Mouse (Mus musculus): Measurements from ENCODE around the gene Tmem131.

Gene Tmem131

DNA sequence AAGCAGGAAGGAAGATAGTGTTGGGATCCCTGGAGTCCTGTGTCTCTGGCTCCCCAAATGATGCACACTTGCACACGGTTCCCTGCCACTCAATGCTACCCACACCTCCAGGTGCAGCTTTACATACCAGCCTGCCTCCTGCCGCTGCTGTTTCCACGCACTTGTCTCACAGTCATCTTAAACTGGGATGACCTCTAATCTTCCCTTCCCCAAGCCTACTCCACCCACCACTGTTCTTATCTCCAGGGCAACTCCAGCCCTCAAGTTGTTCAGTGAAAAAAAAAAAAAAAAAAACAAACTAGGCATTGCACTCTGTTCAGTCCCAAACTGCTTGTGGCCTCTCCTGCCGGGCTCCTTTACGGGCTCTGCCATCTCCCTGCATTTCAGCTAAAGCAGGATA, at the start of gene Tmem131:
Gene Tmem131, minus strand, starts transcription at position 14 of the 400 bp plus-strand sequence.
- no peak for DNase-seq

DNA sequence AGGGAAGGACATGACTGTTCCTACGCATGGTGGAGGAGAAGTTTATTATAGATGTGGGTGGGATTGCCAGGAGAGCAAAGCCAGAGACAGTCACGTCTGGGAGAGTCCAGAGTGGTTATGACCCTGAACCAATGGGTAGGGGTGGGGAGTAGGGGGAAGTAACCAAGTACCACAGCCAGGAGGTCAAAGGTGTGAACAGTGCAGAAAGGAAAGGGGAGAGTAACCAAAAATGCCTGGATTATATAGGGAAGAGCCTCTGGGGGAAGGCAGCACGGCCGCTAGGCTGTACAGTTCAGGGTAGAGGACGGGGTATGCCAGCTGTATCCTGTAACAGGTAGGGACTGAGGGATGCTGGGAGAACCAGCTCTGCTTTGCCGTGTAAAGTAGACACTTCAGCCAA, 45.1 kb upstream of the Tmem131 start:
- DNase-seq: no peak

DNA sequence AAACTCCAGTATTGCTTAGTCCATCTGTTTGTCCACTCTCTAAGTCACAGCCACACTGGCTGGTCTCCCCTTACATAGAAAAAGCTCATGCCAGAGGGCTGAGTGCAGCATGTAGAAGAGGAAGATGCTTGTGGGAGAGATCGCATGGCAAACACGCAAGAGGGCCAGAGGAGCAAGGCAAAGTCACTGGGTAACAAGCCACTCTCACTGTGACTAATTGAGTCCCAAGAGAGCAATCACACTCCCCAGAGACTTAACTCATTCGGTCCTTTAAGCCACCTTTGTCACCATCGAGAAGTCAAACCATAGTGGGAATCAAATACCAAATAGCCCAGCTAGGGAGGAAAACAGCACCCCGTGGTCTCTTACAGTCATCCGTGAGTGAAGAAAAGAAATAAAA, 44.7 kb upstream of the Tmem131 start:
- DNase-seq: no peak

DNA sequence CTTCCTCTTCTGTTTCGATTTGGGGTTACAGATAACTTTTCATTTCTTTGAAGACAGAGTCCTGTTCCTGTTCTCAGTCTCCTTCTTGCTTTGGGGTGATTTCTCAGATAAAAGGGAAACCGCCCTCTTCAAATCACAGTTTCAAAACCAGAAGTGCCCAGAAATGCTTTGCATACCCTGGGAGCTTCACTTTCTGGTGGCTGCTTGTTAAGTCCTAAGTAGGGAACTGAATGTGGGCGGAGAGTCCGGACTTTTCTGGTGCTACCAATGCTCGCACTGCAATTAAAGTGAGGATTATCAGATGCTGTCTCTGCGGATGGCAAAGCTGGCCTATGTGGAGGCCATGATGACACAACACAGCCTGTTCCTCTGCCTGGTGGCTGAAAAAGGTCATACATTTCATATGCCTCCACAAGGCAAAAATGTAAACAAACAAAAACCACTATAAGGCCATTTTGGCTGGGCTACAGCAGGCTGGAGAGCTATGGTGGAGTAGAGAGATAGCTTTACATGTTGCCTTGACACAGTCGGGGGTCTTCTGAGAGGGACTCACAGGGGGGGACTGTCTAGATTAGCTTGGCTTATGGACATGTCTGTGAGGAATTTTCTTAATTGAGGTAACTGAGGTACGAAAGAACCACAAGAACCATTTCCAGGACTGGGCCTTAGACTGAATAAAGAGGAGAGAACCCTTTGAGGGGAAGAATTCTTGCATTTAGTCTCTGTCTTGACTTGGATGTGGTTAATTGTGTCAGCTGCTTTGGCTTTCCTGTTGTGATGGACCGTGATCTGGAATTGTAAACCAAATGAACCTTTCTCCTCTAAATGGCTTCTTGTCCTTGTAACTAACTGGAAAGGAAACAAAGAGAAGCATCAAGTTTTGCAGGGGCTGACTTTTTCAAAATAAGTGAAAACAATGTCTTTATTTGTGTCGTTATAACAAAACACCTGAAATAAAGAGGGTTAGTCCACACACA, 44.0 kb upstream of the Tmem131 start:
- no peak for DNase-seq

DNA sequence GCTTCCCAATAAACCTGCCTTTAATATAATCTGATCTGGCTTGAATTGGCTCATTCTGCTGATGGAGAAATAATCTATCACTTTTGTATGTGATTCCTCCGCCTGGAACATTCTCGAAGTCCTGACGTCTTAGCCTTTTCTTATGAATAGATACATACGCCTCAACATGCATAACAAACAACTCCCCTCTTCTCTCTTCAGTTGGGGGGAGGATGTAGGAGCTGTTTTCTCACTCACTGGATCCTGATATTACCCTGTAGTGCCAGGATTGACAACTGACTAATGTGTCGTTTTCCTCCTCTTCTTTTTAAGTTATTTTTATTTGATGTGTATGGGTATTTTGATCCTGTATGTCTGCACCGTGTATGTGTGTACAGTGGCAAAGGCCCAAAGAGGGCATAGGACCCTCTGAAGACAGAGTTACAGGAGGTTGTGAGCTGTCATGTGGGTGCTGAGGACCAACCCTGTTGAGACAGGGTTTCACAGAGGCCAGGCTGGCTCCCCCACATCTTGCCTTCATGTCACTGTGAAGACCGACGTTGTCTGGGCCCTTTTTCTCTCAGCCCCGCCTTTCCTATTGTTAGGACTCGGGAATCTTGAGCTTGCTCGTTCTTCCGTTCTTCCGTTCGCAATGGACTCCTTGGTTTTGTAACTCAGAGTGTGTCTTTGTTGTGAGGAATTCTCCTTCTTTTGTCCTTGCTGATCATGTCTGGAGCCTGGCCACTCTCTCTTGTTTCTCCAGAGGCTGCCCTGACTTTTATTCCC, 43.1 kb upstream of the Tmem131 start:
- no peak for DNase-seq

DNA sequence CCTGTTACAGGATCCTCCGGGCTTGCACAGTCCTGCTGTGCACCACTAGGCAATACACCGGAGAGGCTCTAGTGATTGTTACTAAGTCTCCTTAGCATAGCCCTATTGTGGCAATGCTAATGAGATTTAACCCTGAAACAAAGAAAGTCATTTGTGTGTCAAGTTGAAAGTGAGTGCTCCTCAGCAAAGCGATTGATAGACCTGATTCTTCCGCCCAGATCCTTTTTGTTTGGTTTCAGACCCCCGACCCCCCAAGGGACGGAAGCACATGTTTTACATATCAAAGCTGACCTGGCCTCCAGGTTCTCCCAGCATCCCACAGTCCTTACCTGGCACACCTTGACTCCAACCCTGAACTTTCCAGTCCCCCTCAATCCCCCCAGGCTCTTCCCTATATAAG, 42.4 kb upstream of the Tmem131 start:
- no peak for DNase-seq

DNA sequence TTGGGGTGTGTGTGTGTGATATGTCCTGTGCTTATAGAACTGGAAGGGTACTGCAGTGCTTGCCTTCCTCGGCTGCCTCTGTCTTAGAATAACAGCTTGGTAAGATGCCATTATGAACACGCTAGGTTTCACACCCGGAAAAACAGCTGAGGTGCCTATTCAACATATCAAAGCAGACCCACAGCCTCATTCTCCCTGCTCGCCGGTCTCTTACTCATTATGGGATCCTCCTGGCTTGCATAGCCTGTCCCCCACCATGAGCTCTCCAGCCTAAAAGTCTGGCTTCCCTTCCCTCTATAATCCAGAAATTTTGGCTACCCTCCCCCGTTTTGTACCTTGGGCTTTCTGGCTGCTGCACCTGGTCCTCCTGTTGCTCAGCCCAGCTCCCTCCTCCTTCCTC, 40.9 kb upstream of the Tmem131 start:
- DNase-seq: no peak

DNA sequence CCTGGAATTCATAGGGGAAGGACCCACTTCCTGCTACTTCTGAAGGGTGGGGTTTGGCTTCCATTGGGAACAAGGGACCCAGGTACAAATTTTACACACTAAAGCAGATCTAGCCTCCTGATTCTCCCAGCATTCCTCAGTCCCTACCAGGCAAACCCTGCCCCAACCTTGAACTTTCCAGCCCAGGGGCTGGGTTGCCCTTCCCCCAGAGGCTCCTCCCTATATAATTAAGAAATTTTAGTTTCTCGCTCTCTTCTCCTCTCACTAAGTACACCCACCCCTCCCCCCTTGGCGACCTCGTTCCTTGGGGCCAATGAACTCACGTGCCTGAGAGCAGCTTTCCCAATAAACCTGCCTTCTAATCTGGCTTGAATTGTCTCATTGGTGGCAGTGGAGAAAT, 40.3 kb upstream of the Tmem131 start:
- DNase-seq: no peak

DNA sequence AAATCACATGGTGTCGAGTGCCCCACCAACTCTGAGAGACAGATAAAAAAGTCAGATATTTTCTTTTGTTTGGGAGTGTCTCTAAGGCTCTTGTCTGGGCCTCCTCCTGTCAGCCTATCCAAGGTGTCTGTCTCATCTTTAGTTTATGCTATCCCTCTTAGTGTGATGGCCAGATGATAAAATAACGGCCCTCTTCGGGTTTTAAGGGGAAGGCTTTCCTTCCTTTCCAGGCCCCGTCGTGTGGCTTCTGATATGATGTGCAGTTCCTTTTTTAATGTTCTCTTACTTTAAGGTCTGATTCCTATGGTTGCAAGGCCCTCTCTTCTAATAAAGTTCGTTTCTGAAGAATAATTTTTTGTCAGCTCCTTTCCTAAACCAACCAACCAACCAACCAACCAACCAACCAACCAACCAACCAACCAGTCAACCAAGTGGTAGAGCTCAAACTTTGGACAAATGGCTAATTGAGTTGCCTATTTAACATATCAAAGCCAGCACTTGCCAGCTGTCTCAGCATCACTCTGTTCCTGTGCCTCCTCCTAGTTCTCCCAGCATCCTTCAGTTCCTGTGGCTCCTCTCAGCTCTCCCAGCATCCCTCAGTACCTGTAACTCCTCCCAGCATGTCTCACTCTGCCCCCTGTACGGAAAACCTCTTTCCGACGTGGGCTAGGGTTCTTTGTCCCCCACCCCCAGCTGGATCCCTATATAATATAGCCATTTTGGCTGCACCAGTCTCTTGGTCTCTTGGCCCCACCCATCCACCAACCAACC, 38.9 kb upstream of the Tmem131 start:
- DNase-seq: no peak

DNA sequence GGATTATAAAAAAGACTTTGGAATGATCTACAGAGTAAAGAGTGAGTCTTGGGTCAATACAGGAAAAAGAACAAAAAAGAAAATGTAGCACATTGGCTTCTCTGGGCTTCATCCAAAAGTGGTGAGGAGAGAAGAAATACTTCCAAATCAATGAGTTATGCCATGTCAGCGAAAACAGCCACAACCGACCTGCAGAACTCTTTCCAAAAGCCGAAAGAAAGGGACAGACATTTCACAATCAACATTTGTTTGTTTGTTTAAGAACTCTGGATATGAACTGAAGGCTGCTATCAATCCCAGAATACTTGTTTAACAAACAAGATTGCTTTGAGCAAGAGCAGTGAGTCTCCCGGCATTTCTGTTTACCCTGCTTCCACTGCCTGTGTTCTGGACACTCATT, 33.3 kb upstream of the Tmem131 start:
- DNase-seq: no peak

DNA sequence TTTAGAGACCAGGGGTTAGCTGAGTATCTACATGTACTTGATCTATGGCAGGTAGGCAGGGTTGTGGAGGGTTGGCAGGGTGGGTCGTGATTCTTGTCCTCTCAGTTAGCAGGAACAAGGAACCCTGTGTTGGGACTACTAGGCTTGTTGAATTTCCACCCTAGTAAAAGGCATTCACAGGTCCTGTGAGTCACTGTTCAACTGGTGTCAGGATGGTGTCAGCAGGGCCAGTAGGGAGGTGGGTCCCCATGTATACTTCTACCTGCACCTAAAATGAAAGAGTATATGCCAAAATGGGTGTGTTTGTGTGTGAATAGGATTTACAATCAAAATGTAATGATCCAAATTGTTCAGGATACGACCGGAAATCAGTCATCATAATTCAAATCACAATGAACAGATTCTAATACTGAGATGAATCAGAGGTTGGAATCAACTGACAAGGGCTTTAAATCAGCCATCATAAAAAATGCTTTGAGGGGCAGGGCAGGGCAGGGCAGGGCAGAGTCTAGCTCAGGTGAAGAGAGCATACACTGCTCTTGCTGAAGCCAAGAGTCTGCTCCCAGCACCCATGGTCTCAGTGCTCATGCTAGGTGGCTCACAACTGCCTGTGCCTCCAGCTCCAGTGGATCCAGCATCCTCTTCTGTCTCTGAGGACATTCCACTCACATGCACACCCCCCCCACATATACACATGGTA, 27.6 kb upstream of the Tmem131 start:
- DNase-seq: no peak

DNA sequence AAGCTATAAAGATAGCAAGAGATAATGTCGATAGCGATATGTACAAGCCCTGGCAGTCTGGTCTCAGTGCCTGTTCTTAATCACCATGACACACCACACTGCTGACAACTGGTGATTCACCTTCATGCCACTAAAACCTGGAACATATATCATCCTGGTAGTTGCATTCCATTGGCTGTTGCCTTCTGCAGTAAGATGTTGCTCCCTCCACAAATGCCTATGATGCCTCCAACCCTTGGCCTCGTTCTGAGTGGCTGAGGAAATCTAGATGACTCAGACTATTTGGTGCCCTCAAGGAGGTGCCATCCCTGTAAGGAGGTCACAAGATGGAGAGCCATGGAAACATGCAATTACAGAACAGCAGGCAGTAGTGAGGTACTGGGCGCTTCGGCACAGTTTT, 22.4 kb upstream of the Tmem131 start:
- DNase-seq: no peak

DNA sequence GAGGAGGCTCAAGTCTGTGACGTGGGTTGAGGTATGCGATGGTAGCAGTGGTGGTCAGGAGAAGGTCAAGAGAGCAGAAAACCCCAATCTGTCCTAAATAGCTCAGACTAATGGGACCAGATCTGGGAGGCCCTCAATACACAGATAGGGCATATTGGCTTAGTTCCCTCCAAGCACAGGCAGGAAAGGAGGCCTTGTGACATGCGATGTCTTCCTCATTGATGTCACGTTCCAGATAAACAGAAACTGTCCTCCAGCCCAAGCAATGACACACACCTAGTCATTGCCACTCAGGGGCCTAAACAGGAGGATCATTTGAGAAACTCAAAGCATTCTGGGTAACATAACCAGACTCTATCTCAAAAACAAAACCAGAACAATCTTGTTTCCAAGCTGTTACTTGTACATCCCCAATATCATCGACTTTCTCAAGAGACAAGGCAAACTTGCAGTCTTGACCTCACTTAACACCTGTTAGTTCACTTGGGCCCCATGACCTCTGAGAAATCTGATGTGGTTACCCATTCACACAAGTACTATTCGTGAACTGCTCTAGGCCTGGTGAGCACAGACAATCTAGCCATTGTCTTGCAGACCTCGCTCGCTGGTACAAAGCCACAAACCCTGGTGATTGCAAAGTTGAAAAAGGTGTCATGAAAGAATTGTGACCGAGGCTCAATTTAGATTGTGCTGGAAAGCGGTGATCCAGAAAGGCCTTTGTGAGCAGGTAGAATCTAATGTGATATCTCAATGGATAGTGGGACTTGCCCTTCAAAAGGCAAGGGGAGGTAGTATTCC, 19.1 kb upstream of the Tmem131 start:
- DNase-seq: no peak

DNA sequence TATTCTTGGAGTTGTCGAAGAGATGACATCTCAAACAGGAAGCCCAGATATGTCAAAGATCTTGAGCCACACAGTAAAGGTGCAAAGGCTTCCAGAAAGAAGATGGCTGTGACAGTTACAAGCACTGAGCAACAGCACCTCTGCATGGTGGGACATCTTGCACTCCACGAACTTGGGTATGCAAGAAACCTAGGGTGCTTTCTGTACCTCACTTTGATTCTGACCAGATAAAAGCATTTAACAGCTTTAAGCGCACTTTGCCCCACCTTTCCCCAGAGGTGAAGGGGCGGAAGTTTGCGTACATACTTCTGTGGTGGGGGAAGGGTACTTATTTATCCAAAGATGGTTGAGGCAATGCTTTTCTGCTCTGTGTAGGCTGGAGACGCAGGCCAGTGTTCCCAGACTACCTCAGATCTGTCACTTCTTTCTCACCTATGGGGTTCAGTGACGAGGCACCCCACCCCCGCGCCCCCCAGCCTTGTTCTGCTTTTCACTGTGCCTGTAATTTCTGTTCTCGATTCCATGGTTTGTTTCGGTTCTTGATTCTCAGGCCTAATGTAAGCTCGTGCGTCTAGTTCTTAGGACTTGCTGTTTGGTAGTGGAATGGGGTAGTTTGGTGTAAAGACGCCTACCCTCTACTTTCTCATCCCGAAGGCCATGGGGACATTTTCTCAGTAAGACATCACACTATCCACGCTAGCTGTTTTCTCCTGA, 17.2 kb upstream of the Tmem131 start:
- DNase-seq: no peak

DNA sequence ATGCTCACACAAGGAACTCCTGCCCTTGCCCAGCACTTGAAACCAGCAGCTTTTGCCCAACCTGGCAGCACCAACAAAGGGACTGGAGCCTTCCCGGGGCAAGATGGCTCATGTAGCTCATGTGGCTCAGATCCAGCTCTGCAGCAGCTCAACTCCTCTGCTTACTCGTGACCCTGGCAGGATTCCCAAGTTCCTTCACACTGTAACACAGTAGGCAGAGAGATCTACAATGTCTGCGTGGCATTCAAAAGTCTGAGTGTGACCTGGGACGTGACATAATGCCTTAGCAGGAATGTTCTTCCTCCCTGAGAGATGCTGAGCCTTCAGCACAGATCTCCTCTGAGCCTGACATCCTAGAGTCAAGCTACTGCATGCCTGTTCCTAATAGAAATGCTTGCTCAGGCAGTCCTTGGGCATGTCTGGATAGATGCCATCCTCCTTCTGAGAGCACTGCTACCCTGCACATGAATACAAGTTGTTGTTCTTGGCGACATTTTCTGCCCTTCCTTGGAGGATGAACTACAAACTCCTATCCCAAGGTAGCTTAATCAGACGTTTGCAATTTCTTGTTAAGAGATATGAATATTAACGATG, 6.2 kb upstream of the Tmem131 start:
- peak; percentile 52 for DNase-seq

DNA sequence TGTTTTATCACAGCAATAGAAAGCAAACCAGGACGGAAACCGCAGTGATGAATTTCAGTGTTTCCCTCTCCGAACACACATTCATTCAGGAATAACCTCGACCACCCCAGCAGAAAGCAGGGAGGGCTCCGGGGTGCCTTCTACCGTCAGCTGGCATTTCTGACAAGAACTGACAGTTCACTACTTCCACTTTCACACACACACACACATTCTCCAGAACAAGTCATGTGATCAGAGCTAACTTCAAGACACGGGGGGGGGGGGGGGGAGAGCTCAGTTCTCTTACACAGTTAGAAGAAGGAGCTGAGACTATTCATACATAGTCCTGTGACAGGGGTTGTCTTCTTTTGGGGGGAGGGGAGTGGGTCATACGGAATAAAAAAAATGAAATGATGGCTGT, 4.0 kb upstream of the Tmem131 start:
- DNase-seq: no peak

DNA sequence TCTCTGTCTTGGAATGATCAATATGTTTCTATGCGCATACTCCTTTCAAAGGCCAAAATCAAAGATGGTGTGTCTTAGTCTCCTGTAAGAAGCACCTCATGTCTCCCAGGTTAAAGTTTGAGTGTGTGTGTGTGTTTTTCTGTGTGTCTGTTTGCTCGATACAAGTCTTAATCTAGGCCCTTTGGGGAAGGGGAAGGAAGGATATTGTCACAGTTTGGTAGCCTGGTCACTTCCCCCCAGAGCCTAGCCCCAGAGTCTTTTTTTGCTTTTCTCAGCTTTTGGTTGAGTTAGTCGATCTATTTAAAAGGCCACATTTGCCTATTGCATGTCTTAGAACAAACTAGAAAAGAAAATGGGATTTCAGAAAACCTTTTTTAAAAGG, 3.1 kb downstream of the Tmem131 start:
- no peak for DNase-seq

DNA sequence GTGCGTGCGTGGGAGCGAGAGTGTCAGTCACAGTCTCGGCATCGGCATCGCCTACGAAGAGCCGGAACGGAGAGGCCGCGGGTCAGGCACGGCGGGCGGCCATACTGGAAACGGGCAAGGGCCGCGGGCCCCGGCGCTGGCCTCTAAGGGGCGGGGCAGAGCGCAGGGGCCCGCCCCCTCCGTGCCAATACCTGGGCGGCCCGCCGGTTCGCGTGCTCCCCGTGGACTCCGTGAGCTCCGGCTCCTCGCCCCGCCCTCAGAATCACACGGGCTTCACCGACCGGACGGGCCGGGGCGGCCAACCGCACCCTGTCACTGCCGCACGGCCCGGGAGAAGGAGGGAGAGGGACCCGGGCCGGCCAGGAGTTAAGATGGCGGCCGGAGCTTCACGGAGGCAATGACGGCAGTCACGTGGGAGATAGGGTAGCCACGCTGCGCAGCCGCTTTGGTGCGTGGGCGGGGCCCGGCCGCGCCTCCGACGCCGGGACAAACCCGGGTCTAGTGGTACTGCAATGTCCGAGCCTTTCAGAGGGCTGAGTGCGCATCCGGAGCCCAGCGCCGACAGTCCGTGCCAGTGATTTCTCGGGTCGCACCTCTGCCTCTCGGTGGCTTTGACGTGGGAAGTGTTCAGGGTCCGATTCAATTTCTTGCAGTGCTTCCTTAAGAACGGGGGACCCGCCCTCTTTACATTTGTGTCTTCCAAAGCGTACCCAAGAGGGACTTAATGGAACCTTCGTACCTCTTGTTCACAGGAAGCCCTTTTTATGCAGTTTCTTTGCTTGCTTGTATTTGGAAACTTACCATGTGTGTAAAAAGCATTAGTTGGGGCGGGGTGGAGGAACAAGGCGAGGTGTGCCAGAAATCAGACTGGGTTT, 3.7 kb downstream of the Tmem131 start:
- peak; percentile 91 to 92 for DNase-seq

DNA sequence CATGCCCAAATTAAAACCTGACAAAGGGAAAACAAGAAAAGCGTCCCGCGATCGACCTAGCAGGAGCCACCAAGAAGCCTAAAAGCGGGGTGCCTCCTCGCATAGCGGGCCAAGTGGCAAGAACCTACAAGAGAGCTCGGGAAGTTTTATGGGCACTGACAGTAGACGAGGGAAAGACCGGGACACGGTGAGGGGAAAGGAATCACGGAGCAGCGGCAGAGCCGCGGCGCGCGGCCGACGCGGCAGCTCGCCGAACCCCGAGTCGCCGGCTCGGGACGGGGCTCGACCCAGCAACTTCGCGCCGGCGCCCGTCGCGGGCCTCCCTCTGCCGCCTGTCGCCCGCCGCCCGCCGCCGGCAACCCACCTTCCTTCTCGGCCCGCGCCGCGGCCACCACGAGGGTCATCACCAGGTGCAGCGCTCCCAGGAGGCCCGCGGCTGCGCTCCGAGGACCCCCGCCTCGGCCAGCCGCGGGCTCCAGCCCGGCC, 4.6 kb downstream of the Tmem131 start:
- peak in 1 of 2 experiments; percentile 21 for DNase-seq

Data from kidney, adult 8-10 months (tissue).